16 mouse cellular contexts compared by ENCODE assay signal in genomic region chr19:5484496-5484895, GRCm38 (mm10). TPM values are rescaled to one million over a fixed set of nuclear protein-coding genes. Genes with fewer than 3 reads are reported as not detected.
"Had no signal": no experiment of that assay in that cellular context is flagged by ENCODE, and none has a peak within 500 bp of the region (broad histone marks: within the 10 kb centered on the region; RNA-seq: fewer than 3 reads in every experiment).

No protein-coding gene starts in this region.

- ATAC-seq: liver, embryonic 12.5 days; midbrain, embryonic 16.5 days had no signal

- H3K4me2 ChIP-seq: limb, embryonic 15.5 days; liver, embryonic 12.5 days; midbrain, embryonic 12.5 days; neural tube, embryonic 15.5 days had no signal

- H3K4me3 ChIP-seq: limb, embryonic 15.5 days; liver, embryonic 12.5 days; midbrain, embryonic 12.5 days; neural tube, embryonic 15.5 days had no signal

- H3K9me3 ChIP-seq: limb, embryonic 15.5 days; liver, embryonic 12.5 days; midbrain, embryonic 12.5 days; neural tube, embryonic 15.5 days had no signal

- H3K9ac ChIP-seq: limb, embryonic 15.5 days; liver, embryonic 12.5 days; midbrain, embryonic 12.5 days; neural tube, embryonic 15.5 days had no signal

- H3K27ac ChIP-seq: kidney, postnatal 0 days; limb, embryonic 15.5 days; liver, embryonic 12.5 days; midbrain, embryonic 12.5 days; neural tube, embryonic 15.5 days had no signal

- DNase-seq: kidney, adult 11 months; kidney, adult 9 months; kidney, postnatal 36 days; layer of hippocampus, adult 9-11 months; layer of hippocampus, postnatal 36 days; right cerebral cortex, adult 18-20 months; right cerebral cortex, postnatal 25 days; thymus, postnatal 14 days had no signal

- H3K27me3 ChIP-seq: limb, embryonic 15.5 days; liver, embryonic 12.5 days; midbrain, embryonic 12.5 days; neural tube, embryonic 15.5 days had no signal

RNA-seq across cellular contexts. Expression of gene Ctsw, which starts 16.2 kb away (rescaled TPM):
- total RNA-seq: layer of hippocampus, adult 18-20 months; layer of hippocampus, postnatal 36 days had no signal

RNA-seq across cellular contexts. Expression of gene 1700020D05Rik, which starts 19.1 kb away (rescaled TPM):
- polyA plus RNA-seq: intestine, embryonic 14.5 days; kidney, postnatal 0 days; limb, embryonic 15.5 days; liver, embryonic 12.5 days; midbrain, embryonic 12.5 days; midbrain, embryonic 16.5 days had no signal
